Mouse (Mus musculus) adrenal gland, adult 18-20 months (tissue): ENCODE results near the gene Tubb2b. TPM values are rescaled to one million over a fixed set of nuclear protein-coding genes. Genes with fewer than 3 reads are reported as not detected.
A peak's percentile ranks its signal among the peaks of the same experiment; 100 is the strongest.
"Not testable (repeated sequence)": the region's sequence is repeated elsewhere in the genome, so short reads cannot be mapped to it uniquely, and the experiment has no call there.

Source experiments
- DNase-seq, 2 experiments: peaks; one replicate each; pipeline ENCODE4 v3.0.0; 2021 to 2022; ENCODE audit warnings: low spot score in 2 of 2
- total RNA-seq, 2 experiments: library from RNA; stranded (reverse); gene quantifications; 1 replicate in 1 of 2; 2 replicates in 1 of 2; pipeline ENCODE4 v1.2.3; 2021

Tubb2b gene
- total RNA-seq, 2 experiments from 2014 or later = 1.0 to 2.9 TPM

DNA sequence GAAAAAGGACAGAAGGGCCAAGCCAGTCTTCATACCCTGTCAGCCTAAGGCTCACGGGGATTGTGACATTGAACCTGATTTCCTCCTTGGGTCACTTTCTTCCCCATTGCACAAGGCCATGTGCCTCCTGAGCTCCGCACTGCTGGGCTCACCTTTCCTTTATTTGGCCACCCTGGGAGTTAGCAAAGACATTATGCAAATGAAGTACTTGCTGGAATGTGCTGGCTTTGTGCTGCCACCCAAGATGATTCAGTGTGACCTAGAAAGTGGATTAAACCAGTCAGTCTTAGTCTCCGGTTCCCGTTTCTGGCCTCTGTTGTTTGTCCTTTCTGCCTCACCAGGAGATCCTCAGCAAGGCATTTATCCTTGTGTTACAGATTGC is 20.6 kb downstream of the Tubb2b start:
- DNase-seq = no peak

DNA sequence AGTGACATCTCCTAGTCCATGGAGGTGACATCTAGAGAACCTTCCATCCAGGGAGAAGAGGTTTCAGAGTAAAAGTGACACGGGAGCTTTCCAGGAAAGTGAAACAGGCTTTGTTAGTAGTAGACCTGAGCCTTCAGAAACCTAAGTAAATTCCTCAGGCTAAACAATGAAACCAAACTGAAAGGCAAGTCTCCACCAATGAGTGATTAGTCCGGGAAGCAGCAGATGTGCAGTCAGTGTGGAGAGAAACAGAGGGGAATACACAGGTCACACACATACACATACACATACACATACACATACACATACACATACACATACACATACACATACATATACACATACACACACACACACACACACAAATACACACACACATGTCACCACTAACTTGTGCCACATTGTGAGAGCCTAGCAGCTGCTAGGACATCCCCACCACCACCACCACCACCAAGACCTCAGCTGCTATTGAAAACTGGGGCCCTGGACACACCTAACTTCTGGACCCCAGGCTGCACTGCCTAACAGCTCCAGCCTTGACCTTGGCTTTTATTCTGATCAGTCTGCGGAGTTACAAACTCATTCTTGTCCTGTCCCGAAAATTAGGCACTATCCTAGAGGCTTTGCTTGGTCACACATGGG is 21.1 kb downstream of the Tubb2b start:
- no peak for DNase-seq

DNA sequence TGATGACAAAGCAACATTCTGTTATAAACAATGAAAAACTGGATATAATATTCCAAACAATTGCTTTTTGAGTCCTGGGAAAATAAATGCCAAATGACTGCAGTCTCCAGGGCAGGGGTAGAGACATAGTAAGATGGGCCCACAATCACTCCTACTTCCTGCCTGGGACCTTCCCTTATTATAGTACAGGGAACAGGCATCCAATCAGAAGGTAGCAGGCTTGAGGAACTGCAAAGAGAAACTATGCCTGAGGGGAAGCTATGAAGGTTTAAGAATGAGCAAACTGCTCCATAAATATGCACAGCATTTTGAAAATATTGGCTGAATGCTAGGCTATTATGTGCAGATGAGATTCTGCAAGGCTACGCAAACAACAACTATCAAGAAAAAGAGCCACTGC is 23.3 kb downstream of the Tubb2b start:
- no peak for DNase-seq

DNA sequence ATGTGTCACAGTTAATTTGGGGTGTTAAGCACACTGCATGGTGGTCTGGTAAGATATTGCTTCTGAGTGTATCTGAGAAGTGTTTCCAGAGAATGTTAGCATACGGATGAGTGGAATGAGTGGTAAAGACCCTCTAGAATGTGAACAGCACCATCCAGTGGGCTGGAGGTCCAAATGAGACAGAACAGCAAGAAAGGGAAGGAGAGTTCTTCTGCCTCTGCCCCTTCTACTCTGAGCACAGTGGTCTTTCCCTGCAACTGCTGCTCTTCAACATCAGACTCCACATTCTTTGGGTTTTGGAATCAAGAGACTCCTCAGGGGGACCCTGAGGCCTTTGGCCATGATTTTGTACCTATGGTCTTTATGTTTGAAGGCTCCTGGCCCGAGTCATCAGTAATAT is 24.0 kb downstream of the Tubb2b start:
- no peak for DNase-seq

DNA sequence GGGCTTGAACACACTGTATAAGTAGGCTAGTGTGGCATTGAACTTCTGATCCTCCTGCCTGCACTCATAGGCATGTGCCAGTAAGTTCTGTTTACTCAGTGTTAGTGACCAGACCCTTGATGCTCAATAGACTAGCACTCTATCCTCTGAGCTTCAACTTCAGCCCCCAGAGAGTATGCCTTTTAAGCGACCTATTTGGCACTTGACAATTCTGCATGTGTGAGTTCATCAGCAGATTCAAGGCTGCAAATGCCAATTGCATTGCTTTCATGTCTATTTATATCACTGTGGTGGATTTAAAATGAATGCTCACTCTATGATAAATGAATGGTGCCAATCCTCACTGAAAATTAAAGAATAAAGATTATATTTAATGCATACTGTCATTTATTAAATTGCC is 24.9 kb downstream of the Tubb2b start:
- no peak for DNase-seq

DNA sequence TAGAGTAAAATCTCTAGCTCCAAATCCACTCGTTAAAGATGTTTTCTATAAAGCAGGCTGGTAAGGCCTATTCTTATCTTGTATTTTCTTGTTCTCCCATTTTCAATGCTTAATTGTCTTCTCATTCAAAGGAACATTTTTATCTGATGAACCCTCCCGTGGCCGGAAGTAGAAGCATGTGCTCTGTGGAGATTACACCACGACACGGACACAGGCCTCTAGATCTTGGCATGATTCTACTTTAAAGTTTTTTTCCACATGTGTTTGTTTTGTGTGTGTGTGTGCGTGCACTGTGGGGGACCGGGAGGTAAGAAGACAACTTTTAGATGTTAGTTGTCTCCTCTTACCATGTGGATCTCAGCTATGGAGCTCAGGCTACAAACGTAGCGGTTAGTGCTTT is 28.4 kb downstream of the Tubb2b start:
- no peak for DNase-seq

DNA sequence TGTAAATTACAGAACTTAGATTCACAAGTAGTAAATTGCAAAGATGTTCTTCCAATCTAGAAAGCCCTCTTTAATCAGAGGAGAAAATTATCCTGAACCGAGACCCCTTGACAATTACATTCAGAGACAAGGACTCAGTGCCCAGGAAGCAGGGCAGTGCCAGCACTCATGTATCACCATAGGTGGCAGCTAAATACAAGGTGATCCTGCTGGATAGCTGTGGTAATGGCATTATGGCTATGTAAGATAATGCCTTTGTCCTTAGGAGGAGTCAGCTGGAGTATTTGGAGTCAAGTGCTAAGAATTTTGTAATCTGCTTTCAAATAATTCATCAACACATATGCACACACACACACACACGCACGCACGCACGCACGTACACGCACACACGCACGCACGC is 29.0 kb downstream of the Tubb2b start:
- DNase-seq = no peak

DNA sequence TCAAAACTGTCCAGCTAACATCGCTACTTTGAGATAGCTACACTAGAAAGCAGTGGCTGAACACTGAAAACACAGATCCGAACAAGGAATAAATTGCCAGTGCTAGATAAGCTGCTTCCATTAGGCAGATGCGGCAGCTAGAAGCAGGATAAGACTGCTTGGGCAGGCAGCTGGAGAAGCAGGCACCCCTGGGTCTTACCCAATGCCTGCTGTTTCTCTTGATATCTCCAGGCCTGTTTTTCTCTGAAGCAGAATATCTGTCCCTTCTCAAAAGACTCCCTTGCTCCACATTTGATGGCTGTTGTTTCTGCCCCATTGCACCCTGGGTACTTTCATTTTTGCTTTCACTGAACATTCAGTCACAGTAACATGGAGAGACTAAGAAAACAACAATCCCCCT is 29.5 kb downstream of the Tubb2b start:
- DNase-seq = no peak

DNA sequence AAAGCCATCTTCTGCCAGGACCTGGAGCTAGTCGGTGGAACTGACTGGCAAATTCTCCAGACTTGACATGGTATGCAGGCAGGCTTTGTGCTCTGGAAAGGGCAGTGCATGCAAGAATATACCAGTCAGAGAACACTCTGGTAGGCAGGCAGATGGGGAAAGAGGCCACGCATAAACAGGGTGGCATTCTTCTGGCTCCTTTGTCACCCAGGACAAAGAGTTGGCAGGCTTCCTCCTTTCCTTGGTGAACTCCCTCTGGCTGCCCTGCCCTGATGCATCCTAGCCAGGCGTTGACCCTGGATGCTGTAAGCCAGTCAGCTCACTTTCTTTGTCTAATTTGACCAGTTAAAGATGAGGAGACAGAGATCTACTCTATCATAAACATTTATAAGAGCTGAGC is 33.2 kb downstream of the Tubb2b start:
- no peak for DNase-seq

DNA sequence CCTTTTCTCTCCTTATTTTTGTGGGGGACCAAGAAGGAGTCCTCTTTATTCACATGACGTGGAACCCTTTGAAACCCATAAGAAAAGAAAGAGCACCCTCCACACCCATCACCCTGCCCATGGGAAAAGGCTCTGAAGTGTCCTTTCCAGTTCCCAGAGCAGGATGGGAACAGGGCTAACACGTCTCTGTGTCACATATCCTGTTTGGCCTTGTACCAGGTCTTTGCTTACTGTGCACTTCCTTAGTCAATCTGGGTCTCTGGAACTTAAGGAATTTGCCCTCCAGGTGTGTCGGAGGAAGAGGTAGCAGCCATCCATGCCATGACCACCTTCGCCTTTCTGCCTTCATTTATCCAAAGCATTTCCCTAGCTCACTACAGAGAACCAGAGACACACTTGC is 33.8 kb downstream of the Tubb2b start:
- no peak for DNase-seq

DNA sequence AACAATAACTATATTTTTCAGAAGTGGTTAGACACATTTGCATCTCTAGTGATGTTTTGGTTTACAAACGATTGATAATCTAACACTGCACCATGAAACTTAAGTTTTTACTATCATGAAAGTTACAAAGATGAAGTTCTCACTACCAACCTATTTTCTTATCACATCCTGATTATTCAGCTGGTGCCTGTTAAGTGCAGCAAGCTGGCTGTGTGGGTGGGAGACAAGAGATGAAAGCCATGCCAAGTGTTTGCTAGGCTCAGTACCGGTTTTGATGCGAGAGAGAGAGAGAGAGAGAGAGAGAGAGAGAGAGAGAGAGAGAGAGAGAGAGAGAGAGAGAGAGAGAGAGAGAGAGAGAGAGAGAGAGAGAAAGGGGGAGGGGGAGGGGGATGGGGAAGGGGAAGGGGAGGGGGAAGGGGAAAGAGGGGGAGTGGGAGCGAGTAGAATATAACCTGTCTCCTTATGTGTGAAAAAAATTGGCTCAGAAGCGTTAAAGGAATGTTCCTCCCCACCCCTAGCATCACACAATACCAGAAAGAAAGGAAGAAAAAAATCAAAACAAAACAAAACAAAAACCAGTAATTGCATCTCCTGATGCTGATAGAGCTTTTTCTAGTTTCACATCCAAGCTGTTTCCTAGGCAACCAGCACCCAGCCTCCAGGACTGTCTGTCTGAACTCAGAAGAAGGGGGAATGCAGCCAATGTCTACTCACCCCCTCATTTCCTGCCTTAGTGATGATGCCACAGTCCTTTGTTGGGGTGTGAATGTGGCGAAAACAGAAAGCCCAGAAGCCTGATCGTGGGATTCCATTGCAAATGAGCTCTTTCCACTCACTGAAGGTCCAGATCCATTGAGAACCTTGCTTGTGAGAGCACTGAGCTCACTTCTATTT is 34.5 kb downstream of the Tubb2b start:
- DNase-seq = no peak

DNA sequence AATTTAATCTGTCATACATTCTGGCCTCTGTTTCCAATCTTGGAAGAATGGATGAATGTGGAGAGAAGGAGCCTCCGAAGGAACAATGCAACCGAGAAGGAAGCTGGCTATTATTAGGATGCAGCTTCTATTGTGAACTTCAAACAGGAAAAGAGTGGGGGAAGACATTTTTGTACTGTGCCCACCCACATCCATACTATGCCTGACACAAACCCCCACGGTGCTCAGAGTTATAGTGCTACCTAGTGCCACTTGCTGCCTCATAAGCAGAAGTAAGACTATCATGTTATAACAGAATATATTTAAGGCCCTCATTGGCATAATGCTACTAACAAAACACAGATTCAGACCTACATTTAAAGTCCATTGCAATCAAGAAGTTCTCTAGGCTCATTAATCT is 40.9 kb downstream of the Tubb2b start:
- DNase-seq = no peak

DNA sequence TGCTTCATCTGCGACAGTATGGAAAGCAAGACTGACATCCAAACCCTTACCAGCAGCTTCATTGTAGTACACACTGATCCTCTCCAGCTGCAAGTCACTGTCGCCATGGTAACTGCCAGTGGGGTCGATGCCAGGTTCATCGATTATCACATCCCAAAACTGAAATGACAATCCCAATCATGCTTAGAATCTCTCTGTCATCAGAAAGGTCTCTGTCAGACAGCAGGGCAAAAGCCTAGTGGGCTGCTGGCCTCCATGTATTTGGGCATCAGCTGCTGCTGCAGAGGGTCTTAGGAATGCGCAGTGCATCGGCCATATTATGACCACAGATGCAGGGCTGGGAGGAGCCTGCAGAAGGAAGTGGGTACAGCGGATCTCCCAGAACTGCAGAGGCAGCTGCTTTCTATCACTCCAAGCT is 41.4 kb downstream of the Tubb2b start:
- no peak for DNase-seq

DNA sequence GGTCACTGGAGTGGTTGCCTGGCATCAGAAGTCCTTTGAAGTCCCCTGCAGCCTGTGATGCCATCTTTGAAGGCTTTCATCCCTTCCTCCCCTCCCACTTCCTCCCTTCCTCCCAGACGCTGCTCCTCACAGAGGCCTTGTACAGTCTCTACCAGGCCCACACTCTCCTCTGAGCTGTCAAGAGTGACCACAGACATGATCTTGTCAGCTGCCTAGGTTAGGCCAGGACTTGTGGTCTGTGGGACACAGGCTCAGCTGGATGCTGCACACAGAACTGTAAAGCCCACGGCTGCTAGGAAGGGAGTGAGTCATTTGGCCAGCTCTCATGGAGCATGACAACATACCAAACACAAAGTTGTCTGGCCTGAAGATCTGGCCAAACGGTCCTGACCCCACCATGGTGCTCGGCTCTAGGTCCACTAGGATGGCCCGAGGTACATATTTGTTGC is 42.0 kb downstream of the Tubb2b start:
- not testable (repeated sequence) for DNase-seq

DNA sequence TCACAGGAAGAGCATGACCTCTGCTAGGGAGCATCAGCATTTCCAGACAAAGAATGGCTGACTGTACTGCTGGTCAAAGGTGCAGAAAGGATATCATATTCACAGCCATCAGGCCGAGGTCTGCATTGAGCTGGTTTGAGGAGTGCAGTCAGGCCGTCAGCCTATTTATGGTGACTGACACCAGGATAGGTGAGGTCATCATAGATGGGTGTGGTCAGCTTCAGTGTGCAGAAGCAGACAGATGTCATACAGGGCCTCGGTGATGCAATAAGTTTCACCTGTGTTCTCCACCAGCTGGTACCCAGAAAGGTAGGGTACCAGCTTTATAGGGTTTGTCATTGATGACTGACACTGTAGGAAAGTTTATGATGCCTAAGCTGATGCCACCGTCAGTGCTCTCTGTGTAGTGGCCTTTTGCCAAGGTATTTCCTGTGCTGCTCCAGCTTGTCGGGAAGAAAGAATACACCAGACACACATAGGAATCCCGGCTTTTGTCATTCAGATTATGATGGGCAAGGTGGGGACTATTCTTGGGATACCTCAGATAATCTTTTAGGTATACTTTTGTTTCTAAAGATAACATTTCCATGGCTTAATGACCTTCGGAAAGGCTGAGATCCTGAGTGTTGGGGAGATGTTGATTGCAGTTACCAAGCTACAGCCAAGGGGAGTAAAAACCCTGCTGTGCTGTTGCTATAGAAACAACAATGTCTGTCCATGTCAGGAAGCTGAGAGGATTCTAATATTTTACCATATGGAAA is 43.0 kb downstream of the Tubb2b start:
- no peak for DNase-seq

DNA sequence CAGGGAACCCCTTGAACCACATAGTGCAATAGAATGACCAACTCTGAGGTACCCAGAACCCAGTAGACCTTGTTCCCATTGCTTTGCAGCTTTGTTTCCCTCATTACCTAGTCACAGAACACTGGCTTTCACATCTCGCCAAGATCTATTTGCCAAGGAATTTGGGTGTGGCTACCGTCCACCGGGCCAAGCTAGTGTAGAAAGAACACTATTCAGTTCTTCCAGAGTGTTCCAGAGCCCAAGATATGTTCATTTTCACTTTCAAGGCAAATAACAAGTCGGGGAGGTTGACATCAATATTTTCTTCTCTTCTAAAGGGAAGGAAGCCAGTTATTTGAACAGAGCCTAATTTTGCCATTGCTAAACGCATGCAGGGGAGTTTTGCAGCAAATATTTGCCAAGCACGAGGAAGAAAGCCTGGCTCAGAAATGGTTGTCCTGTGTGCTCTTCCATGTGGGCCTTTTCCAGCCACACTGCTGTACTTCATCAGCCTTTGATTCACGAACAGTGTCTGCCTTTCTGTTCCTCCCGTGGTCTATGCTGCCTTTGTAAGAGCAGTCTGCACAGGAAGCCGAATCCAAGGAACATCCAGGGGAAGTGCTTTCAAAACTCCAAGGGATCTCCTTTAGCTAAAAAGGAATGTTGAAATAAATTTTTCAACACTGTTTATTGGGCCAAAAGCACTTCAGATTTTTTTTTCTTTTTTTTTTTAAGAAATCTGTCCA is 46.1 kb downstream of the Tubb2b start:
- no peak for DNase-seq

DNA sequence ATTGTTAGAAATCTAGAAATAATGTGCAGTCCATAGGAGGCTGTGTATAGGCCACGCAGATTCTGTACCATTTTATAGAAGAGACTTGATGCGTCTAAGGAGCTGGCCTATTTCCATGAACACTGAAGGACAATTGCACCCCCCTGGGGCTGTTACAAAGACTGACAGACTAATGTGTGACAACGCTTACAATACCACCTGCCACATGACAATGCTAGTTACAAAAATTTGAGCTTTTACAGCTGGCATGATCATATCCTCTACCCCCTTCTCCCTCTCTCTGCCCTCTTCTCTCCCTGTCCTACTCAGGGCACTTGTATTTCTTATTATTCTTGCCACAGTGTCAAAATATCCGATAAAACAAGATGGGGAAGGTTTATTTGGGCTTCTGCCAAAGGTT is 48.3 kb downstream of the Tubb2b start:
- DNase-seq = no peak

DNA sequence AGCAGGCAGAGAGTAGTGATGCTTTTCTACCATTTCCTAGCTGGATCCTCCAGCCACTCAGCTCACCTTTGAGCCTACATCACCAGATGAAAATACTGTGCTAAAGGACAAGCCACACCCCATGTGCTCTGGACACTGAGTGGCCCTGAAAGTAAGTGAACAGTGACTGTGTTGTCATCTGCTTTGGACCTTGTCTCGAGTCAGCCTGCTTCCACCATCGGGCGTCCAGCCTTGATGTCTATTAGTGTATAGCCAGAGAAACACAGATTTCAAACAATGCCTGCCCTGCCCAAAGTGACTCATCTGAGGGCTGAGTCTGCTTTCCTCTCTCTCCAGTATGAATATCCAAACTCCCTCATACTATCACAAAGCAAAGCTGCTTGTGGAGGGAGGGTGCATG is 50.5 kb downstream of the Tubb2b start:
- DNase-seq = no peak

DNA sequence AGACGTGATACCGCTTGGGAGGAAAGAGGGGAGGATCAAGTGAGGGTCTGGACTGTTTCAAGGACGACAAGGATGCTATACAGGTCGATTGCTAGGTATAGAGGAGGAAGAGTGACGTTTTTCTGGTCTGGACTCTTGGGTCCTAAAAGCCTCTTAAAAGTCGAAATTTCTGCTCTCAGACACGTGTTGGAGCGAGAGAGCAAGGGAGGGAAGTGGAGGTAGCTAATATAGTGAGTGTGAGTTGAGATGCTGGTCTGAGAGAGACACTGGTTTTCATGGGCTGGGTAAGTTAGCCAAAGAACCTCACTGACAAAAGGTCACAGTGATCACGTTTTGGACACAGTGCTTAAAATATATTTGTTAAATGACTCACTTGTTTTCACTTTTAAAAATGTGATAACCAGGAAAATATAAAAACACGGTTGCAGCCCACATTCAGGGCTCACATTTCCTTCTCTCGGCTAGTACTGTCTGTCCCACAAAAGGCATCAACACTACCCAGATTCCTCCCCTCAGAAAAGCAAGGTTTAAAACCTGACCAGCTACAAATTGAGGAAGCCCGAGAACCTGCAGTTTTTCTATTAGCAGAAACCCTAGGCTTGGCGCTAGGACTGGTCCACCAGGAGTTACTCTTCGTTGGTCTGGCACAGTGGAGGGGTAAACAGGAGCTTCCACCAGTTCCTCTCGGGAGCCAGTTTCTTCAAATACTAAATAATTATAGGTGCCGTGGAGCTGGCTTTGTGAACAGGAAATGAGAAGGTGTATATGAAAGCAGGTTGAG is 51.6 kb downstream of the Tubb2b start:
- no peak for DNase-seq

DNA sequence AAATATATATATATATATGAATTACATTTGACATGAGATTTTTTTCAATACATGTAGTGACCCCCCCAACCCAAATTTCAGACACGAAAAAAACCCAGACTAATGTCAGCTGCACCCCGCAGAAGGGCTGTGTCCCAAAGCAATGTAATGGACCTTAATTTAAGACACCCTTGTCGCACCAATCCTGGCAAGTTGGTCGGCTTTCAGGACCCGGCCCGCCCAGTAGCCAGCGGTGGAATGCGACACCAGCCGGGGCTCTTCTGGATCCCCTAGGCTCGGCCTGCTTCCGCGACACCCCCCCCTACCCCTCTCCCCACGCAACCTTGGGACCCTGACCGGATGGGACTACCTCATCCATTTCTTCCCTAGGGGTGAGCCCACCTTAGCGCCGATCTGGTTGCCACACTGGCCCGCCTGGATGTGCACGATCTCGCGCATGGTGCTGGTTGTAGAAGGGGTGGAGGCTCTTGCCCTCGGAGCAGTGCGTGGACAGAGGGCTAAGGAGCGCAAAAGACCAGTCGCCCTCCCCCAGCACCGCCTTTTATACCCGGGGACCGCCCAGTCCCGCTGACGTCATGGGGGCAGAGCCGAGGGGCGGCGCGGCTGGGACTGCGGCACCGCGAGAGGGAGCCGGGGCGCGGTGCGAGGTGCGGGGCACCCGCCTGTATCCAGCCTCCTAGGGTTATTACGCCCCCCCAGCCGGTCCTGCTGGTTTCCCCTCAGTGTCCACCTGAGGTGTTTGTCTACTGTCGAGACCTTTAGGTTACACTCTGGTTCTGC is 52.6 kb downstream of the Tubb2b start, which contains the start of gene Tubb2a:
TSS of gene Tubb2a (minus strand) at position 516 of the 780 bp plus-strand sequence.
- peak; percentile 95 to 96 for DNase-seq
